8 mouse cellular contexts compared by ENCODE assay signal in the genomic region with DNA sequence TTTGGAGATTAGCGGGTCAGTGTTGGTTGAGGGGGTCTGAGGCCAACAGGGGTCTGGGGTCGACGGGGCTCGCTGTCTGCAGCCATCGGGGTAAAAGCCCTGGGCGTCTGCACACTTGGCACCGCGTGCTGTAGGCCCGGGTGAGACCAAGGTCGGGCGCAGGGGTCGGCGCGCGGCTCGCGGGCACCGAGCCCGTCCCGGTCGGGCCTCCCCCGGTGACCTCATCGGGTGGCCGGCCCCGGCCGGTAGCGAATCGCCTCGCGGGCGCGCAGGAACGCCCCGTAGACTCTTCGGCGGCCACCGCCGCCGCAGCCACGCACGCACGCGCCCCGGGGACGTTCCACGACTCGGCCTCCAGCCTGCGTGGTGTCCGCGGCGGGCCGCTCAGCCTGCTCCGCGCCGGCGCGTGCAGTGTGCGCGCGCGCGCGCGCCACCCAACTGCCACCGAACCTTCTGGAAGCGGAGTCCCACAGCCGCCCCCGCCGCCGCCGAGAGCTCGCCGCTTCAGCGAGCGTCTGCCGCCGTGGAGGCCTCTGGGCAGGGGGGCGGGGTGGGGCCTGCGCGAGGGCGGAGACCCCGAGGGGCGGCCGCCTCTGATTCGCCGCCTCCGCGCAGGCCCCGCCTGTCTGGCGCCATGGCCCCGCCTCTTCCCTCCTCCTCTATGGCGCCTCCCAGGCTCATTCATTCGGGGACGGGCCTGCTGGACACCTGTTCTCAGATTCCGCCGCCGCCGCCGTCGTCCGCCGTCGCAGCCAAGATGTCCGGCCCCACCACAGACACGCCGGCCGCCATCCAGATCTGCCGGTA. TPM values are rescaled to one million over a fixed set of nuclear protein-coding genes. Genes with fewer than 3 reads are reported as not detected.
DNase-seq lines count a peak whose midpoint lies in the region; ATAC-seq and TF ChIP-seq lines count a peak whose summit lies in the region.

TSS of gene Acot7 (plus strand) at position 598 of the 807 bp plus-strand sequence.

- H3K4me2 ChIP-seq in hindbrain, embryonic 16.5 days (ENCODE audit: low read length), result peak within 1 kb of the TSS; percentile 91

- no peaks in the 10 kb centered on the region for H3K36me3 ChIP-seq in hindbrain, embryonic 16.5 days (ENCODE audit: control insufficient read depth, insufficient read depth, low read length)

- intact Hi-C loops in gastrocnemius, adult 2 months (cut with DNase I), result no loop called here

- H3K4me1 ChIP-seq in hindbrain, embryonic 16.5 days (ENCODE audit: control insufficient read depth, insufficient read depth, low read depth, low read length), result peaks cover 17% of the 10 kb centered on the region

- no peak for TF ChIP-seq CTCF in gastrocnemius, adult 2 months (IDR thresholded peaks at IDR 0.05)

- peak within 1 kb of the TSS; percentile 83 for H3K4me3 ChIP-seq in gastrocnemius, adult 2 months
- peak within 1 kb of the TSS; percentile 77 for H3K4me3 ChIP-seq in hindbrain, embryonic 16.5 days (ENCODE audit: low read length)

- under 1% methylated on average over 55 of the region's 108 CpGs for WGBS in hindbrain, embryonic 16.5 days

- H3K27me3 ChIP-seq in hindbrain, embryonic 16.5 days (replicated peaks; ENCODE audit: control insufficient read depth, insufficient read depth, low read length), result 0 out of 2 replicates have a peak, but pooled peaks cover 3% of the 10 kb centered on the region

- ATAC-seq in activated CD4-positive, CD25-positive, alpha-beta regulatory T cell, adult 4 months, result peak; percentile 83
- ATAC-seq in common myeloid progenitor, adult 5-6 weeks (replicated peaks; ENCODE audit: low read depth, poor library complexity, severe bottlenecking), result peak; percentile 70
- ATAC-seq in hindbrain, embryonic 16.5 days, result peak; percentile 95

- no peaks in the 10 kb centered on the region for H3K9me3 ChIP-seq in hindbrain, embryonic 16.5 days (ENCODE audit: control insufficient read depth, low read length)

- peak within 1 kb of the TSS; percentile 84 for H3K9ac ChIP-seq in hindbrain, embryonic 16.5 days (ENCODE audit: low read depth, low read length)

- DNase-seq in gastrocnemius, adult 2 months, result peak; percentile 96
- peak; percentile 91 to 95 for DNase-seq in left cerebral cortex, adult 18-20 months (ENCODE audit: low spot score in 2 of 2)
- peak; percentile 93 to 95 for DNase-seq in lung, postnatal 4 days
- DNase-seq in retina, postnatal 1 day, result peak; percentile 97
- peak; percentile 97 for DNase-seq in thymus, postnatal 4 days

- peak within 1 kb of the TSS; percentile 94 for H3K27ac ChIP-seq in gastrocnemius, adult 2 months
- H3K27ac ChIP-seq in hindbrain, embryonic 16.5 days (ENCODE audit: low read depth, low read length), result peak within 1 kb of the TSS; percentile 78

RNA-seq across cellular contexts. Expression of gene Acot7, which starts in this region (rescaled TPM):
- 100 to 1,000 TPM; 134 to 172 TPM for polyA plus RNA-seq in activated CD4-positive, CD25-positive, alpha-beta regulatory T cell, adult 4 months (2017; shearing (Covaris generic))
- 58.2 and 59.6 TPM in 2 replicates for total RNA-seq in common myeloid progenitor, adult 5-6 weeks (2017)
- 10 to 100 TPM; 12.7 to 22.8 TPM for total RNA-seq in gastrocnemius, adult 2 months (2021)
- polyA plus RNA-seq in hindbrain, embryonic 16.5 days (2015; fragmentation: Nextera tagmentation; extraction: Ambion mirVana), result 478 and 542 TPM in 2 replicates
- total RNA-seq in left cerebral cortex, adult 18-20 months (2021), result 100 to 1,000 TPM; 328 to 345 TPM

Comparison
In these comparisons a context has a peak if more than half of its experiments do, and no peak if none do; other contexts are left out.
1. Peak in every context shown above with its lines: DNase-seq, ATAC-seq, H3K4me3 ChIP-seq and H3K27ac ChIP-seq.